Mouse (Mus musculus): ENCODE measurements at regions not wholly inside any gene's neighbourhood (a gene's known extent, or its start where the extent isn't known, plus 50 kb on each side); places are given as distances from the start of the nearest gene placed in this dataset.

GRCm38 (mm10) chr9:115703791-115704190 lies 205.5 kb upstream of the Gadl1 start:
- no peak for ATAC-seq (replicated peaks; ENCODE audit: insufficient number of reproducible peaks, low FRiP score, low TSS enrichment, poor library complexity, severe bottlenecking)

- ATAC-seq (replicated peaks; ENCODE audit: insufficient number of reproducible peaks, low FRiP score, low TSS enrichment, poor library complexity, severe bottlenecking): no peak; the same call in 1 of the 2 replicates
Measured at GRCm38 (mm10) chr9:115704249-115704648, 205.0 kb upstream of the Gadl1 start.

- no peak for ATAC-seq (replicated peaks; ENCODE audit: insufficient number of reproducible peaks, low FRiP score, low TSS enrichment, poor library complexity, severe bottlenecking)
Measured at GRCm38 (mm10) chr9:115705761-115706160, 203.5 kb upstream of the Gadl1 start.

GRCm38 (mm10) chr9:115708199-115708934 lies 200.9 kb upstream of the Gadl1 start:
- no peak for ATAC-seq (replicated peaks; ENCODE audit: insufficient number of reproducible peaks, low FRiP score, low TSS enrichment, poor library complexity, severe bottlenecking)

DNA sequence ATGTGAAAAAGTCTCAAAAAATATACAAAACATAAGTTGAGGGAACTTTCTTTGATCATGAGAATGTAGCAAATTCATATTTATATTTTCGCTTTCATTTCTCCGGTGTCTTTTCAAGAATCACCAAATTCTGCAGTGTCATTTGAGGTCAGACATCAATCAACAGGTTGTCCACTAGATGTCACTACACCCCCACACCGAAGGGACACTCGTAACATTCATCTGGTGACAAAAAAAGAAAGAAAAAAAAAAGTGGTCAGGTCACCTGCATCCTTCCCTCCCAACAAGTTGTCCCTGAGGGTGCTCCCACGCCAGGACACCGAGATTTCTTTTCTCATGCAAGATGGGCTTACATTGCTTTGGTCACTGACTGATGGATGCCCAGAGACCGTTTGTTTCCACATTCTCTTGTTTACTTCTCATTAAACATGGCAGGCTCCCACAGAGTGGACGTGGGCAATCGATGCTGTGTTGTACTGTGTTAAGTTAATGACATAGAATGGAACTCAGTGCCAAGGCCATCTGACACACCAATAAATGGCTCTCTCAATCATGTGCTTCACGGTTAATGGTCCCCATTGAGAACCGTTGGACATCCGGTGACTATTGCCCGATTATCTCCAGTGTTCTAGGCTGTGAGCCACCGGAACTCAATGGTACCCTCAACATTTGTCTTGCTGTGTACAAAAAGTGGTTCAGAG lies 199.1 kb upstream of the Gadl1 start:
- ATAC-seq (replicated peaks; ENCODE audit: insufficient number of reproducible peaks, low FRiP score, low TSS enrichment, poor library complexity, severe bottlenecking): peak; percentile 49; the same call in 1 of the 2 replicates

DNA sequence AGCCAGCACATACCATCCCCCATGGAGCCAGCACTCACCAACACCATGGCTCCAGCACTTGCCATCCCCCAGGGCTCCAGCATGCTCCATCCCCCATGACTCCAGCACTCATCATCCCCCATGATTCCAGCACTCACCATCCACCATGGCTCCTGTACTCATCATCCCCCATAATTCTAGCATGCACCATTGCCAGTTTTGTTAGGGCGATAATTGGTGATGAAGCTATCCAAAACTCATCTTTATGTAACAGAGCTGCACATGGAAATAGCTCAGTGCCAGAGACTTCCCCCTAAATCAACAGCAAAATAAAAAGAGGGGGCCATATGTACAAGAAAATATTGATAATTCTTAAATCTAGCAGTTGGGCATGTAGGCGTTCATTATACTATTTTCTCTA lies 188.9 kb upstream of the Gadl1 start:
- no peak for ATAC-seq (replicated peaks; ENCODE audit: insufficient number of reproducible peaks, low FRiP score, low TSS enrichment, poor library complexity, severe bottlenecking)

DNA sequence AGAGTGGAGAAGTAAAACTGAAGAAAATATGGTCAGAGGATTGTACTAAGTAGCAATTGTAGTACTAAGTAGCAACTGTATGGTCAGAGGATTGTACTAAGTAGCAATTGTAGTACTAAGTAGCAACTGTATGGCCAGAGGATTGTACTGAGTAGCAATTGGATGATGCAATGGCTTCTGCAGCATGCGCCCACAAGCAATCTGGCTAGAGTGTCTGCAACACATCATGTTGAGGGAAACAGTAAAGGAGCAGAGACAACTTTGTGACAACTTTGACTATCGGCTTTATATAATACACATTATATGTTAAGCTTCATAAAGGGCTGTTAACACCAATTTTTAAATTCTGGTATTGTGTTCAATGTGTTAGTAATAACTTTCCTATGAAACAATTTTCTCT lies 188.4 kb upstream of the Gadl1 start:
- ATAC-seq (replicated peaks; ENCODE audit: insufficient number of reproducible peaks, low FRiP score, low TSS enrichment, poor library complexity, severe bottlenecking): no peak

DNA sequence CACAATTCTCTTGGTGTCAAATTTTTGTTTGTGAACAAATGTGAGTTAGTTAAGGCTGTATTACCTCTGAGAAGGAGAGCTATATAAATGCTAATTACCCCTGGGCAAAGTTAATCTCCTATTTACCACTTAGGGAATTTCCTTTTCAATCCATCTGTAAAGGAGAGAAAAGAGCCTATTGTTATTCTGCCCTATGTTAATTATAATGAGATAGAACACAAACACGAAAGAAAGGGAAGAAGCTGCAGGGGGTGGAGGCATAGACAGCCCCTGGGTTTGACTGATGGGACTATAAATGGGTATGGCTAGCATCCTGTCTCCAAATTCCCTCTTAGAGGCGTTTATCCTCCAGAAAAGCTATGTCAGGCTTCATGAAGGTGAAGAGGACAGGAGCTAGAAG lies 185.2 kb upstream of the Gadl1 start:
- ATAC-seq (replicated peaks; ENCODE audit: insufficient number of reproducible peaks, low FRiP score, low TSS enrichment, poor library complexity, severe bottlenecking): no peak

DNA sequence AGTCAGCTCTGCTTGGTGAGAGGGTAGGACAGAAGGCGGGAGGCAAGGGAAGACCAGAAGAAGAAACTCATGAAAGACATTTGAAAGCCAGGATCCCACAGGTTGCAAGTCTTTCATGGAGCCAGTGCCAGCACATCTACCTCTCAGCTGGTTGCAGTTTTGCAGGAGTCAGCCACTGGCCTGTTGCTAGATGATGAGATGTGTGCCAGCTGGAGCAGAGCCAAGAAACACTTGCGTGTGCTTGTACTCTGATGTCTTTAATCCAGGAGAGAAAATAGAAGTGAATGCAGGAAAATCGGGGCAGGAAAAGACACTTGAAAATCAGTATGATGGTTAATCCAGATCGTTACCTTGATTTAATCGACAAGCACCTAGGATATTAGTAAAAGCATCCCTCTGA lies 181.9 kb upstream of the Gadl1 start:
- no peak for ATAC-seq (replicated peaks; ENCODE audit: insufficient number of reproducible peaks, low FRiP score, low TSS enrichment, poor library complexity, severe bottlenecking)

GRCm38 (mm10) chr9:115731557-115731956 lies 177.7 kb upstream of the Gadl1 start:
- ATAC-seq (replicated peaks; ENCODE audit: insufficient number of reproducible peaks, low FRiP score, low TSS enrichment, poor library complexity, severe bottlenecking): no peak

- ATAC-seq (replicated peaks; ENCODE audit: insufficient number of reproducible peaks, low FRiP score, low TSS enrichment, poor library complexity, severe bottlenecking): peak; percentile 57
Measured at GRCm38 (mm10) chr9:115733104-115733503, 176.2 kb upstream of the Gadl1 start.

DNA sequence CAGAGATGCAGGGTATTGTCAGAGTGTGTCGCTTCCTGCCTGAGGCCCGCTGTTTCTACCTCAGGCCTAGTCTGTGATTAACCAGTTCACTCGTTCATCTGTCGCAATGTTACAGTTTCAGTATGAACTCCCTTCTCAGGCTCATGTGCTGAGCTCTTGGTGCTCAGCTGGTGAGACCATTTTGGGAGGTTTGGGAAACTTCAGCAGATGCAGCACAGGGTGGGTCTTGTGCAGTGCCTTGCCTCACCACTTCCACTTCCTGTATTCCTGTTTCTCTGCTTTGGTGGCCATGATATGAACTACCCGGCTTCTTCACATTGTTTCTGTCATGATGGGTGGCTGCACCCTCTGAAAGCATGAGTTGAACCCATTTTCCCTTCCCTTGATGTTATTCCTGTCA lies 169.3 kb upstream of the Gadl1 start:
- ATAC-seq (replicated peaks; ENCODE audit: insufficient number of reproducible peaks, low FRiP score, low TSS enrichment, poor library complexity, severe bottlenecking): peak; percentile 76

- ATAC-seq (replicated peaks; ENCODE audit: insufficient number of reproducible peaks, low FRiP score, low TSS enrichment, poor library complexity, severe bottlenecking): peak; percentile 29; the same call in 1 of the 2 replicates
Measured at GRCm38 (mm10) chr9:115746436-115746835, 162.8 kb upstream of the Gadl1 start.

DNA sequence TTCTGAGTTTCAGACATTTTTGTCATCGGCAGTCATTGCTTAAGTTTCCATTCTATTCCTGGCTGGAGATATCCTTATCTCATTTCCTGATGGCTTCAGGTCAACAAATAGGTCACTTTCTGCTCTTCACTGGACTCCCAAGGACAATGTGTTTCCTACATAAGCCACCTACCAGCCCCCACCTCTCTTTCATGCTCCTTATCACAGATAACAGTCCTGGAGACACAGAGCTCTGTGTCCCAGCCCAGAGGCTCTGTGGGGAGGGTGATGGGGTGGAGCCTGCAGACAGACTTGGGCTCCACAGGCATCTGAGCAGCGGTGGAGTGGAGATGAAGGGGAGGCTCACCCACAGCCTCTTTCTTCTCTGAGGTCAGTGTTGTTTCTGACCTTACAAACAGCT lies 148.8 kb upstream of the Gadl1 start:
- no peak for ATAC-seq (replicated peaks; ENCODE audit: insufficient number of reproducible peaks, low FRiP score, low TSS enrichment, poor library complexity, severe bottlenecking)

GRCm38 (mm10) chr9:115764136-115764535 lies 145.1 kb upstream of the Gadl1 start:
- ATAC-seq (replicated peaks; ENCODE audit: insufficient number of reproducible peaks, low FRiP score, low TSS enrichment, poor library complexity, severe bottlenecking): no peak

GRCm38 (mm10) chr9:115766471-115766870 lies 142.8 kb upstream of the Gadl1 start:
- no peak for ATAC-seq (replicated peaks; ENCODE audit: insufficient number of reproducible peaks, low FRiP score, low TSS enrichment, poor library complexity, severe bottlenecking)

- no peak for ATAC-seq (replicated peaks; ENCODE audit: insufficient number of reproducible peaks, low FRiP score, low TSS enrichment, poor library complexity, severe bottlenecking)
Measured at GRCm38 (mm10) chr9:115775112-115775511, 134.1 kb upstream of the Gadl1 start.

DNA sequence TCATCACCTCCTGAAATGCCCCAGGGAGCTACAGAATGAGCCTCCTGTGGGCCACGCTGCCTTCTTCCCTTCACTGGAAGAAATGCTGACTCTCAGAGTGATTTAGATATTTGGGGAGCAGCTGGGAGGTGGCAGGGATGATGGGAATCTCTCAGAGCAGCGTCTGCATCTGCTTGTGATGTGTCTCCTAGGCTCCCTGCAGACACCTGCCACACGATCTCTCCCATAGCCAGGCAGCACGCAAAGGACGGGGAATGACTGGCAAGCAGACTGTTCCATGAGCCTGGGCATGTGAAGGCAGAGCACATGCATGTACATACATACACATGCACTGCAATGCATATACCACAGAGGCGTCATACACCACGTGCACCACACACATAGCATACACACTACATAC lies 133.4 kb upstream of the Gadl1 start:
- no peak for ATAC-seq (replicated peaks; ENCODE audit: insufficient number of reproducible peaks, low FRiP score, low TSS enrichment, poor library complexity, severe bottlenecking)

DNA sequence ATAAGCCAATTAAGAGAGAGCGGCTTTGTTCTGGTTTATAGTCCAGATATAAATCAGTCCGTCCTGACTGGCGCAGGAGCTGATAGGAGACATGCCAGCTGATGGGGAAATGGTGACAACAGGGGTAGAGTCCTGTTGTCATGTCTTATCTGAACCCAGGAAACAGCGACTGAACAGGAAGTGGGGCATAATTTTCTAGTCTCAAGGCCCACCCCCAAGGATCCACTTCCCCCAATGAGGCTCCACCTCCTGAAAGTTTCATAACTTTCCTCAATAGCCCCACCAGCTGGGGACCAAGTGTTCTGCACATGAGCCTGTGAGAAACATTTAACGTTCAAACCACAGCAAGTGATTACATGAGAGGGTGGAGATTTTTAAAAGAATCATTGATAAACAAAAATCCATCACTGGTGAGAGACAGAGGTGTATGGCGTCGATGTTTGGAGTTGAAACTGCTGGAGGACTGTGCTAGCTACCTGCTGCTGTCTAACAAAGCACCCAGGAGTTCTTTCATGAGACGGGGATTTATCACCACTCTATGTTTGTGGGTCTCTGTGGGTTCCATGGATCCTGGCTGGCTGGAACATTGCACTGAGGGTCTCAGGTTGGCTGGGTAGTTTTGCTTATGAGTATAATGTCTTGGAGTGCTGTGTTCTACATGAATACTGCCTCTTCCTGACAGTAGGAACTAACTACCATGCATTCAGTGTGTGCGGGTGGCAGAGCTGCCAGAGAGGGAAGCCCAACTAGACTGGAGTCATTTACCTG lies 132.0 kb upstream of the Gadl1 start:
- ATAC-seq (replicated peaks; ENCODE audit: insufficient number of reproducible peaks, low FRiP score, low TSS enrichment, poor library complexity, severe bottlenecking): no peak

- no peak for ATAC-seq (replicated peaks; ENCODE audit: insufficient number of reproducible peaks, low FRiP score, low TSS enrichment, poor library complexity, severe bottlenecking)
Measured at GRCm38 (mm10) chr9:115778862-115779261, 130.4 kb upstream of the Gadl1 start.

All from monocyte, adult 5-6 weeks (primary cell).